Mouse (Mus musculus) bone marrow, adult 2 months (tissue): ENCODE data around the gene H2al1m.

Experiments used
- CTCF ChIP-seq: fragments of 200-500 bp; IDR thresholded peaks from 2 replicates; pipeline ENCODE4 v1.5.1; 2011; ENCODE audit warnings: low read length, control low read depth; ENCODE audit not compliant: control insufficient read depth, insufficient read depth
- POLR2A ChIP-seq: fragments of 200-500 bp; IDR thresholded peaks from 2 replicates; pipeline ENCODE4 v1.6.1; 2011; ENCODE audit warnings: low read depth, mild to moderate bottlenecking, control low read depth, low read length, borderline replicate concordance; ENCODE audit not compliant: control insufficient read depth

- no peak for TF ChIP-seq CTCF
- TF ChIP-seq POLR2A, result no peak
Observed at GRCm38 (mm10) chrX:9298413-9298864, 14.9 kb downstream of the H2al1m start.
